Mouse (Mus musculus) urinary bladder, postnatal 36 days (tissue): Measurements from ENCODE around the gene Camk1g.

Source experiments
- DNase-seq, 2 experiments: peaks; one replicate each; pipeline ENCODE4 v3.0.0; 2022; ENCODE audit warnings: low spot score in 2 of 2, mixed read lengths in 1 of 2

Gene Camk1g

DNA sequence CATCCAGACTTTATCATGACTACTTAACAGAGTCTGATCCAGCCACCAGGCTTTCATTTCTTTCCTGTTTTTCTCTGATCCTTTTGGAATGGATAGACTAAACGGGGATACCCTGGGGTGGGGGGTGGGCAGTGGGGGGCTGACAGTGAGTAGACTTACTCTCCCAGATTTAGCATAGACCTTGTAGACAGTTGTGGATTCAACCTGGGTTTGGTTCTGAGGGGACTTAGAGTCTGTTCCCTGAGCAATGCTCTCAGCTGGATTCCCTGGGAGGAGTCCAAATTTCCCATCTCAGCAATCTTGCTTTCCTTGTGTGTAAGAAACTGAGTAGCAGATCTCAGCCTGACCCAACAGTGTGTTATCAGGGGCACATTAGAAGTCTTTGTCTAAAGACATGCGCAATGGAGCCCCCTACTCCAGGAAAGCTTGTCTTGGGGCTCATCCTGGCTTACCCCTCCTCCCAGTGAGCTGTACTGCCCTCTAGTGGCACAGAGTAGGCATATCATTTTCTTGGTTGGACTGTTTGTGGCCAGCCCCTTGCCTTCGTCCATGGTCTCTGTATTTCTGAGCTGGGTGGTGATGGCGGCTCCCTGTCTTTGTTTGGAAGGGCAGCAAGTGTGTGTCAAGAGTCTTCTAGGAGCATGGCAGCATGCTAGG, 6.5 kb upstream of the Camk1g start:
- peak in 1 of 2 experiments; percentile 27 for DNase-seq

DNA sequence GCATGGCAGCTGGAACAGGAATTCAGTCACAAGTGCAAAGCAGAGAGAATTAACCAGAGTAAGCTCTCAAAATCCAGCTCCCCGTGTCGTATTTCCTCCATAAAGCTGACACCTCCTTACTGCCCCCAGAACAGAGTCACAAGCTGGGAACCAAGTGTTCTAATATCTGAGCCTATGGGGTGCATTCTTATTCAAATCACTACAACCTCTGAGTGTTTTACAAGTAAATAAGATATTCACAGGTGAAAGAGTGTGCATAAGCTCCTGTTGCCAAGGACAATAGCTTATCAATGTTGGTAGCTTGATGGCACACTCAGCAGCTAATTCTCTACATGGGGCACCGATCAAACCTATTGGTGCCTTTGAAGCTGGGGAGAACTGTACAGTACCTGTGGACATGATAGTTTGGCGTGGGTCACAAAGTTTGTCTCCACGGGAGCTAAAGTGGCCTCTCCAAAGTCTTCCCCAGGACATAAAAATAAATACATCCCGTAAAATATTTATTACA, 3.9 kb upstream of the Camk1g start:
- DNase-seq = no peak

DNA sequence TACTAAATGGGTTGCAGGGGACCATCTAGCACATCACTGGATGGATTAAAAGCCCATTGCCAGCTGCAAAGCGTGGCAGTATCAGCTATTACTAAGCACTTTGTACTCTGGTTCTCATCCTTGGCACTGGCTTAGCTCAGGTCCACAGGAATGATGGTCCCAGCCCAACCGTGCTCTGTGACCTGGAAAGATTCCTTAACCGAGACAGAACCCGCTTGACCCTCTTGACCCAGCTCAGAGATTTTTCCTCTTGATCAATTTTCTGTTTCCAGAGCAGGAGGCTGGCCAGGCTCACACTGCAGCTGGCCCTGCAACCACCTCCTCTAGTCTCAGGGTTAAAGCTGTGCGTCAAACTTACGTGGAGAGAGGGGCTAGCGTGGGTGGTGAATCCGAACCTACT, 1.0 kb downstream of the Camk1g start:
- DNase-seq = no peak

DNA sequence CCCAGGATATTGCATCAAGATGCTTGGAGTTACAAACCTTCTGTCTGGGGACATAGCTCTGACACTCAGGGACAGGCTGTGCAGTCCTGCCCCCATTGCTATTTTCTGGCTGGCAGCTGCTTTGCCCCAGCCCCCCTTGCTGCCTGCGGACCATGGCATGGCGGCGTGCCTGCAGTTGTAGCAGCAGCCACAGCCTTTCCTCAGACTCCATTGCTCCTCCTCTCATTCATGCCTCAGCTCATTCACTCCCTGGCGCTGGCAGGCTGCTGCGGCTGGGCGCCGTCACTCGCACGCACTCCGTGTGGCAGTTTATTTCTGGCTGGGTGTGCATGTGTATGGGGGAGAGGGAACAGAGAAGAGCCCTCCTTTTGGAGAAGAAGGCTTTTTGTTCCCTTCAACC, 2.0 kb downstream of the Camk1g start:
- no peak for DNase-seq

DNA sequence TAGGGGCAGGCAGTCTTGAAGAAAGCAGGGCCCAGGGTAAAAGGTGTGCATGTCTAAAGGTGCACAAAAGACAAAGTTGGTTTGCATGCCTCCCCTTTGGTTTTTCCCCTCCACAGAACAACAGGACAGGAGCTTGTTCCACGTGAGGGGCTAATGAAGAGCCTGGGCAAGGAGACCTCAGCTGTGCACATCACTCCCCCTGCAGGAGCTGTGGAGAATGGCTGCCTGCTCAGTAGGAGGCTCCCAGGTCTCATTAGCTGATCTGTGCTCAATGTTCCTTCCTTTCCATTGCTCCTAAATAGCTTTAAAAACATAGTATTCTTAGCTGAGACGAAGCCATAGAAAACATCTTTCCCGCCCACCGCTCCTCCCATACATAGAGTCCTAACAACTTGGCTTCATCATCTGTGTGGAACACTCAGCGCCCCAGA, 6.3 kb downstream of the Camk1g start:
- peak in 1 of 2 experiments; percentile 21 for DNase-seq

DNA sequence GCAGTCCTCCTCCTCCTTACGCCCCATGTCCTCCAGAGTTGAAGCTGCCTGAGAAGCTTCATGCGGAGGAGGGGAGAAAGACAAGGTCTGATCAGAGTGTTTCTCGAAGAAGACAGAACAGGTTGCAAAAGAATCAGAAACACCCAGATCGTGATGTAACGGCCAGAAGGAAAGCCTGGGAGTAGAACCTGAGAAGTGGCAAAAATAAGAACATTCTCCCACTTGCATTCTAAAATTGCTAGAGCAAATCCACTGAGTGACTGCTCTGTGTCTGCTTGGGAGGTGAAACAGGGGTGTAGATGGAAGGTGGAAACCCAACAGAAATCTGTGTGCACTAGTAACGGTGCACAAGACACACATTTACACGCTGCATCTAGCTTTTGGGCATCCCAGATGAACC, 8.0 kb downstream of the Camk1g start:
- DNase-seq = no peak

DNA sequence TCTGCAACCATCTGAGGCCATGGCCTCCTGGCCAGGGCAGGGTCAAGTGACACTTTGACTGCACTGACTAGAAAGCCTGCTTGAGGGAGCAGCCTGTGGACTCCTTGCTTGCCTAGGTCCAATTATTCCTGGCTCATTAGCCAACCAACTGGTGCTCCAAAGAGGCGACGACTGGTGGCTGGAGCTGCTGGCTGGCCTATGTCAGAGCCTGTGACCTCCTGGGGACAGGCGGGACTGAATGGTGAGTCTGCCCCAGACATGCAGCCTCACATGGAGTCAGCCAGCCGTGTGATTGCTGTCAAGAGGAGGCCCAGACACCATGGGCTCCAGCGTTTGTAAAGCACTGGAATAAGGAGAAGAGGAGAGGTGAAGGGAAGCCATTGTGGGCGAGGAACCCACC, 8.9 kb downstream of the Camk1g start:
- DNase-seq = no peak

DNA sequence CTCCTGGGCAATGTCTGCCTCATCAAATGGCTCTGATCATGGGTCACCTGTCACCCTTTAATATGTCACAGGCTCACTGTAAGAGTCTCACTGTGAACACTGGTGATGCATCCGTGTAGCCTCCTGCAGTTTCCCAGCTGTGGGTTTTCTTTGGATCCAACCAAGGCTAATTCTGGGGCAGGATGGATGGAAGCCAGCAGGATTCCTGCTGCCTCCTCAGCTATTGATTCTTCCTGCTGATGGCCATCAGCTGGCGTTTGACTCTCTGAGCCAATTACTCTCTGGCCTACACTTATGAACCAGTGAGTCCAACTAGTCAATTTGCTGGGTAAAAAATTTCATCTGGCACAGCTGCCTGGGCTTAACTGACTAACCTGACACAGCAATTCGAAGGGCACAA, 10.9 kb downstream of the Camk1g start:
- no peak for DNase-seq

DNA sequence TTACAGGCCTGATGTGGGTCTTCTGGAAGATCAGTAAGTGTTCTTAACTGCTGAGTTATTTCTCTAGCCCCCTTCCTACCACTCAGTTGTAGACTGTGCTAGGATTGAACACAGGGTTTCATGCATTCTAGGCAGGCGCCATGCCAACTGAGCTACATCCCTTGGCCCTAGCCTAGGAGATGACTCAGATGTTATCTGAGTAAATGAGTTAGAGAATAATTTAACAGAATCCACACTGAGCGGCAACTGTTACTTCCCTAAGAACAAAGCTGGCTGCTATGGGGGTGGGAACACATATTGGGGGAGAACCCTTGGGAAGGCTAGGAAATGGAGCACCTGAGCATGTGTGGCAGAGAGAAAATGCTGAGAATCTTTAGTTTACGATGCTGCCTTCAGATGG, 18.5 kb downstream of the Camk1g start:
- DNase-seq = no peak

DNA sequence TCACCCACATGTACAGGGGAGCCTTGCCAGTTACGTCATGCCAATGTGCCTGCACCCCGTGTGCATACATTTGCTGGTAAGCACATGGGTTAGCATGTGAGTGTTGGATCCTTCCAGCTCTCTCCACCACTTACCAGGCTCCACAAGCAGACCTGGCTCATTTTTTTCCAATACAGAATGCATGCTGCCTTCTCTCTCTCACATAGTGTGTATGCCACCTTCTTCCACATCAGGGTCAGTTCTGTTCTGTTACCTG, 19.6 kb downstream of the Camk1g start:
- no peak for DNase-seq

DNA sequence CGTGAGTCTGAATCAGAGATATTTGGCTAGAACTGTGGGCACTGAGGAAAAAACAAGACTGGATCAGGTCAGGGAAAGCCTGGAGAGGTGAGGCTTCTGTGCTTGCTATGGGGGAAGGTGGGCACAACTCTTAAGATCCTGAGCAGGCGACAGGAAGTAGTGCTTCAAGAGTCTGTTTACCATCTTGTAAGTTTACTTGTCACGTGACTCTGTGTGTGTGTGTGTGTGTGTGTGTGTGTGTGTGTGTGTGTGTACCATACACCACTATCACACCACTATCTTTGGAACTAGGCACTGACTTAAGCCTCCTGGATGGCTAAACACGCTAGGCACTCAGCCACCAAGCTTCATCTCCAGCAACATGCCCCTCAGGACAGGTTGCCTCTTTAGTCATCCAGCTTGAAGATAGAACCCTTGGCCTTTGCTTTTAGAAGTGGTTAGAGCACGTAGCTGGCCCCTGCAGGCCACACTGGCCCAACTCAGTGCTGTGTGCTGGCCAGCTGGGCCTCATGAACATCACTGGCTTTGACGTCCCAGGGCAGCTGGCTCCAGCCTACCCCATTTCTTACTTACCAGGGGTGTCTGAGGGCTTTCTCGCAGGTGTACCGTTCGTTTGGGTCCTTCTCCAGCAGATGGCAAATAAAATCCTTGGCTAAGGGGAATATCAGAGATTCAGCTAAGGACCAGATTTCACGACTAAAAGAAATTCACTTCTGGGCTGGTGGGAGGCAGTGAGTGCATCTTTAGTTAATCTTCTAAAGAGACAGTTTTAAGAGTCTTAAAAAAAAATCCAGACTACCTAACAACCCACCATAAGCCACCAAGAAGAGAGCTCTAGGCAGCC, 20.2 kb downstream of the Camk1g start:
- DNase-seq = no peak

DNA sequence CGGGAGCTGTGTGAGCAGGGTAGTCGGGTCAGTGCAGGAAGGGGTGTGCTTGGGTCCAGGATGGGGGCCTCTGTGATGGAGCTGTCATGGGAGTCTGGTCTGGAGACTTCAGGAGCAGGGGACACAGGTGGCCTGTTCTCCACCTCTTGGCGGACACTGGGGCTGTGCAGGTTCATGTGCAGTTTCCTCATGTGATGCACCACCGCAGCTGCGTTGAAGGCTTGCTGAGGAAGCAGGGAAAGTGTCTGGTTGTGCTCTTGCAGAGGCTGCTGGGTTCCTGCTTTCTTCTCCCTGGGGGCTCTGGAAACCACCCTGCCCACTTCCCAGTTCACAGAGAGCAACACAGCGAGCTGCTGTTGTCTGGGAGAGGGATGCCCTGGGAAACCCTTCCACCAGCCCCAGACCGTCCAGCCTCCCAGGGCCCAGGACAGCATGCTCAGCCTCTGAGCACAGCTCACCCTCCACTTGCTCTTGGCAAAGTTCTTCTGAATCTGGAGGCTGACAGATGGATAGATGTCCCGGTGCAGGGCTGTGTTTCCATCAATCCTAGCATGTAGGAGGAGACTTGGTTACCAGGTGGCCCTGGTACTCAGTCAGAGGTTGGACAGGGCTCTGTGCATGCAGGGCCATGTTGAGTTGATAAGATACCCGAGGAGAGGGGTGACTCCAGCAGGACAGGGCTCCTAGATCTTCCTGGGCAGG, 21.7 kb downstream of the Camk1g start:
- DNase-seq = no peak

DNA sequence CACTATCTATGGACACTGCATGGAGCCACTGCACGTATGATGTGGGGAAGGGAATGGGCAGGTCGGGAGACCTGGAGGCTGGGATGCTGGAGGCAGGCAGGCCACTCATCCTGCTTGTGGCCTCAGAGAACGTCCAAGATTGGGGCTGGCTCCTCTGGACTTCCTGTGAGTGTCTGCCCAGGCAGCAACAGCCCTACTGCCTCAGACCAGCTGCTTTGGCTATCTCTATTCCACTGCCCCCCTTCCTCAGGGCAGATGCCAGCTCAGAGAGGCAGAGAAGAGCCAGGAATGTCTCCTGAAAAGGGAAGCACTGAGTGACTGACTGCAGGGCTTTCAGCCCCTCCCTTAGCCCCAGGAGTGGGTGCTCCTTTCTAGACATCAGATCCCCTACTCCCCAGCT, 23.2 kb downstream of the Camk1g start:
- DNase-seq = no peak

DNA sequence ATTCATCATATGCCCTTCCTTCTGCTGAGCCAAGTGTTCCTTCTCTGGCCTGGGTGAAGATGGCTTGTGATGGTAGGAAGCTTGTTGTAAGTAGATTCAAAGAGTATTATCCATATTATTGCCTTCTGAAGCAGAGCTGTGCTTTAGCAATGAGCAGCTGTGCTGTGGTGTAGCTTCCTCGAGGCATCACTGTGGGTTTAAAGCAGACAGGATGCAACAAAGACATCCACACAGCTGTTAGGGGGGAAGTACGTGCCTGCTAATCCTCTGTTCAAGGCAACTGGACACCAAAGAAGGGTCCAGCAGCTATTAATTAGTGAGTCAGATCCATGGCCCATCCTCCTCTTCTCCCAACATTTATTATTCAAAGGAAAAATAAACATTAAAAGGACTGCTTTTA, 25.1 kb downstream of the Camk1g start:
- no peak for DNase-seq

DNA sequence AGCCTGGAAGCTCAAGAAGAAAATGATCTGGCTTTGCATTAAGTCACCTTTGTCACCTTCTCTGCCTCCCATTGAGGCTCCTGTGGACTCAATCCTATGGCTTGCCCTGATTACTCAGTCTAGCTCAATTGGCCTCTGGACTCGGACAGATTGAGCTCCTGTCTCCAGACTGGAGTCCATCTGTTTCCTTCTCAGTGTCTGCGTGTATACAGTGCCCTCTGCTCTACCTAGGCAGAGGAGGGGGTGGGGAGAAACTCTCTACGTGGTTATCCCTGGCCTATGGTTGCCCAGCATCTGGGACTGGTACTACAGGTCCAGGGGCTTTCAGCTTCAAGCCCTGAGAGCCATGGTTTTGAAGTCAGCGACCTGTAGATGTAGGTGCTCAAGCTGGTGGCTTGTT, 26.2 kb downstream of the Camk1g start:
- no peak for DNase-seq

DNA sequence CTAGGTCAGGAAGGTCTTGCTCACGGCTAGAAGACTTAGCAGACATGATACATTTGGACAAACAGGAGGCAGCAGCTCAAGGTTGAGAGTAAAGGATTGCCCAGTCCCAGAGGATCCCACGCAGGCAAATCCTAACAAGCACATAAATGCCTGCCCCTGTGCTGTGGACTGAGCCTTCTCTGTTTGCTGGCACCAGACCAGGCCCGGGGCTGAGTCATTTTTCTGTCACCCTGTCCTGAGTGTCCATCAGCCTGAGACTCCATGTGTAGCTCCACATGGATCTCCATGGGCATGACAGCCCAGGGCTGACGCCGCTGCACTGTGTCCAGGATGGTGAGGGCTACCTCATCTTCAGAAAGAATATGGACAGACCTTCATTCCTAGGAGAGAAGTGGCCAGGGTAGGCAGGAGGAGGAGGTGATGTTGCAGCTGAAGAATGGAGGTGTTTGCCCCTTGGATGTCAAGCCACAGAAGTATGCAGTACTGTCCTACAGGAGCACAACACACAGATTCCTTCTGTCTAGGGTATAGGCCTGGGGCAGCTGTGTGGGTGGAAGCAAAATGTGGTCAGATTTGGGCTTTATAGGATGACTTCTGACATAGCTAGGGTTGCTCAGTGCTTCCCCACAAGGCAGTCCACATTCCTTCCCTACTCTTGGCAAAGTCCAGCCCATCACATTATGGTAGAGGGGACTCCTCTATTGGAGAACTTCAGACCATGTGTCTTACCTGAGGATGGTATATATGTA, 27.7 kb downstream of the Camk1g start:
- DNase-seq = no peak

DNA sequence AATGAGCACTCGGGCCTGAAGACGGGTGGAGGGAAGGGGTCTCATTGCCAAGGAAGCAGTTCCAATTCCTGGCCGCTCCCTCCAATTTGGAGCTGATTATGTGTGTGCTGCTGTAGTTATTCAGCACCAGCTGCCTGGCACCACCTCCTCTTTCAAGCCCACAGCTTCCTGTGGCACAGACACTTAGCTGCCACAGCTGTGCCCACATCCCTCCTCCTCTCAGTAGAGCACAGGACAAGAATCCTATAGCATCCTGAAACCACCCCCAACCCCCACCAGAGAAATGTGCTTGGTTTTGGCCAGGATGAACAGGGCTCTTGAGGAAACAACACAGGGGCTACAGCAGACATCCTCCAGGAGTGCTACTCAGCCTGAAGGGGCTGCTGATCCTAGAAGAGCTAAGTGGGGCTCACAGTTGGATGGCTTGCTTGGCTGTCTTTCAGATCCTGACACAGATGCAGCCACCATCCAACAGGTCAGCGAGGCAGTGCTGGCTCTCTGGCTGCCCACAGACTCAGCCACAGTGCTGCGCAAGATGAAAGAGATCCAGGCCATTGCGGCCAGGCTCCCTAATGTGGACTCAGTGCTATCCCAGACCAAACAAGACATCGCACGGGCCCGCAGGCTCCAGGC, 31.6 kb downstream of the Camk1g start:
- no peak for DNase-seq

DNA sequence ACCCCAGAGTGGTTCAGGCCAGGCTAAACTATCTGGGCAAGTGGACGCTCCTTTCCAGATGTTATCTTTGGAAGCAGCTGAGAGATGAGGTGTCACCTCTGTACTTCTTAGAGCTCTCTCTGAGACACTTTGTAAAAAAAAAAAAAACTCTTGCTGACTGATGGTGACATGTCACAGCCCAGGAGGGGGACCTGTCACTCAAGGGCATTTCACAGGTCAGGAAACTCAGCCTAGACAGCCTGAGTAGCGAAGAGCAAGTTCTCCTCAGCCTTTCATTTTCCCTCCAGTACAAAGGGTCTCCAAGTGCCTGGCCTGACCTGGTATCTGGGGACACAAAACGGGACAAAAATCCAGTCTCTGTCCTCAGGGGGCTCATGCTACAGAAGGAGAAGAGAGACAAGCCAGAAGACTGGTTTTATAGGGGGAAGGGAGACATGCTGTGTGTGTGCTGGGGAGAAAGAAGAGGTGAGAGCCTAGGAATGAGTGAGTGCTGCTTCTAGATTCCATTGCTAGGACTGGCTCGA, 32.2 kb downstream of the Camk1g start:
- no peak for DNase-seq

DNA sequence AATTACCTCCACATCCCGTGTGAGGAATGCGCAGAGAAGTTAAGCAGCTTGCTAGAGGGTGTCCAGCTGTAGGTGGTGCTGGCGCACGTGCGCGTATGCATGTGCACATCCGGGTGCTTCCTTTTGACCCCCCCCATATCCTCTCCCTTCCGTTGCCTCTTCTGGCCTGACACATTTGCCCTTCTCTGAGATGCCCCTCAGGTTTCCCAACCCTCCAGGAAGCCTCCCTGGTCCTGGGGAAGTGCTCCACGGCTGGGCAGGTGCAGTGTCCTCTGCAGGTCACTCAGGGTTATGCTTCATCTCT, 33.1 kb downstream of the Camk1g start:
- DNase-seq = no peak

DNA sequence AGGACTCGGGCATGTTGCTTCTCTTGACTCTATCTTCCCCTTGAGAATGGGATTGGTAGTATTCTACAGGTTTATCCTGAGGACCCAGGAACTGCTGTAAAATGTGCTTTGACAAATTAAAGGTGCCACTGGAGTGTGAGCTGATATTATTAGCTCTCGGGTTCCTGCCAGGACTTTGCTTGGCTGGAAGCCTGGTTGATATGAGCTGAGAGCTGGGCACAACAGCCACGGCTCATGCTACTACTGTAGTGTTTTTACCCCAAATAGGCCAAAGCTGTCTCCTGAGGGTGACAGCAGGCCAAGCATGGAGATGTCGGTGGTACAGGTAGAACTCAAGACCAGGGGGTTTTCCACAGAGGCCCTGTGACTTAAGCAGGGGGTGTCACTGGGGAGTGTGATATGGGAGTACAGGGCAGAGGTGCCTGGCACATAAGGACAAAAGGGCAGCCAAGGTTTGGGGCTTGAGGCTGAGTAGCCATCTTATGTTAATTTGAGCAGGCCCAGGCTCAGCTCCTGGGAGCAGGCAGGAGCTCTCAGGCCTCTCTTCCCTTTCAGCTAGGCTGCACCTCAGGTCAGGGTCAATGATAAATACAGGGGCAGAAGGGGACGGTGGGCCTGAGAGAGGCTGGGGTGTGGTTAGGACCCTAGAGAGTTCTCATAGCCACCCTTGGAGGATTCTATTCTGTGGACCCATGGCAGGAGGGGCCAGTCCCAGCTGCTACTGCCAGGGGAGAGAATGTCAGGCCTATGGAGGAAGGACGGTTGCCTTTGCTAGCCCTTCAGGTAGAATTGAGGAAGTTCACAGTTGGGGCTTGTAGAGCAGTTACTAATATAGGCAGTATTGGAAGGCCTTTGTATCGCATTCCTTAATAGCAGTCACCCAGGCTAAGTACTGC, 33.7 kb downstream of the Camk1g start:
- DNase-seq = no peak

DNA sequence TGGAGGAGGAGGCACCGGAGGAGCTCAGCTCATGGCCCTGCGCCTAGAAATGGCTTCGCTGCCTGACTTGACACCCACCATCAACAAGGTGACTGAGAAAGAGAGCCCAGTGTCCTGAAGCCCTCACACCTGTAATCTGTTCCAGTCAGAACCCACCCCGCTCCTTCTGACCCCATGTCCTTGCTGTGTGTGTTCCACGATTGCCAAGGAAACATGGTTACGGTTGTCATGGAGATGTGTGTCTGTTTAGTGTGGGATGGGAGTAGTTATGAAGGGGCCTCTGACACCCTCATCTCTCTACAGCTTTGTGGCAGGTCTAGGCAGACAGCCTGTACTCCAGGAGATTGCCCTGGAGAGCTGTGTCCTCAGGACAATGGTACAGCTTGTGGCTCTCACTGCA, 35.6 kb downstream of the Camk1g start:
- DNase-seq = no peak
